Mouse (Mus musculus) heart, postnatal 0 days (tissue): ENCODE measurements around the gene Chst5. TPM values are rescaled to one million over a fixed set of nuclear protein-coding genes. Genes with fewer than 3 reads are reported as not detected.
A peak's percentile ranks its signal among the peaks of the same experiment; 100 is the strongest.

ENCODE experiments used
- ATAC-seq: fragments of 200-750 bp; cut with Nextera tagmentation; 2 replicates; pipeline ENCODE4 v1.8.0; 2017; ENCODE audit warnings: low read depth, moderate number of reproducible peaks, moderate library complexity; ENCODE audit not compliant: insufficient read depth
- DNase-seq: peaks from one replicate; pipeline ENCODE4 v3.0.0-alpha.2; 2016; ENCODE audit warnings: low spot score
- H3K27ac ChIP-seq: fragments of 300-500 bp; sonication (generic); 2 replicates; pipeline ENCODE4 v1.5.1; 2014; ENCODE audit warnings: low read depth, mild to moderate bottlenecking
- H3K27me3 ChIP-seq: fragments of 300-500 bp; sonication (generic); 2 replicates; pipeline ENCODE4 v1.6.1; 2014; ENCODE audit warnings: low read length, mixed read lengths; ENCODE audit not compliant: control insufficient read depth, insufficient read depth
- H3K36me3 ChIP-seq: fragments of 300-500 bp; sonication (generic); replicated peaks from 2 replicates; pipeline ENCODE4 v1.6.1; 2014; ENCODE audit warnings: low read length, mixed read lengths; ENCODE audit not compliant: control insufficient read depth, insufficient read depth
- H3K4me1 ChIP-seq: fragments of 300-500 bp; sonication (generic); 2 replicates; pipeline ENCODE4 v1.6.1; 2014; ENCODE audit warnings: antibody characterized with exemption; ENCODE audit not compliant: control insufficient read depth, insufficient read depth
- H3K4me2 ChIP-seq: fragments of 300-500 bp; sonication (generic); 2 replicates; pipeline ENCODE4 v1.6.1; 2014; ENCODE audit warnings: low read depth, mild to moderate bottlenecking, low read length, moderate library complexity
- H3K4me3 ChIP-seq: fragments of 300-500 bp; sonication (generic); 2 replicates; pipeline ENCODE4 v1.5.1; 2014; ENCODE audit warnings: low read depth, low read length
- H3K9ac ChIP-seq: fragments of 300-500 bp; sonication (generic); replicated peaks from 2 replicates; pipeline ENCODE4 v1.6.1; 2014; ENCODE audit warnings: low read depth, low read length, mixed read lengths
- H3K9me3 ChIP-seq: fragments of 300-500 bp; sonication (generic); replicated peaks from 2 replicates; pipeline ENCODE4 v1.6.1; 2016; ENCODE audit warnings: low read length; ENCODE audit not compliant: control insufficient read depth
- CTCF ChIP-seq: IDR thresholded peaks from 2 replicates; pipeline ENCODE4 v1.5.1; 2016; ENCODE audit warnings: antibody characterized with exemption, control low read depth, low read depth
- EP300 ChIP-seq: IDR thresholded peaks from 2 replicates; pipeline ENCODE4 v1.6.1; 2016; ENCODE audit warnings: antibody characterized with exemption, low read depth
- WGBS: fragments of 180-500 bp; shearing (Covaris S2); extraction: QIAGEN DNeasy Blood & Tissue Kit; methylation state at CpG from one replicate; pipeline ENCODE4 v1.1.7; 2014; 5-methylcytosine and 5-hydroxymethylcytosine counted together
- polyA plus RNA-seq: library from polyadenylated mRNA; unstranded; fragments of >200 nt; fragmentation: Nextera tagmentation; extraction: Ambion mirVana; gene quantifications from 2 replicates; pipeline ENCODE4 v1.2.1, GENCODE M21; 2015
- total RNA-seq: library from RNA; depleted of rRNA; stranded (reverse); fragments of >200 nt; gene quantifications from 2 replicates; pipeline ENCODE4 v1.2.3, GENCODE M21; 2014; ENCODE audit warnings: low replicate concordance

The Chst5 gene
- total and polyA plus RNA-seq, 2 experiments from 2014 or later, result not detected

GRCm38 (mm10) chr8:111923383-111923804 is 13.1 kb upstream of the Chst5 start:
- H3K36me3 ChIP-seq, result no peaks in the 10 kb centered on the region
- H3K4me2 ChIP-seq, result peak overlapping the region; percentile 37; the same call in 1 of the 2 replicates
- 18% methylated on average over 10 of the region's 10 CpGs for WGBS
- peak; percentile 76 for DNase-seq
- no peaks in the 10 kb centered on the region for H3K27me3 ChIP-seq
- H3K9me3 ChIP-seq, result no peaks in the 10 kb centered on the region
- ATAC-seq, result peak; percentile 63
- H3K27ac ChIP-seq, result no peak overlapping the region
- H3K4me3 ChIP-seq, result no peak overlapping the region
- no peak overlapping the region for H3K9ac ChIP-seq
- no peaks in the 10 kb centered on the region for H3K4me1 ChIP-seq
- TF ChIP-seq EP300 (no peak), CTCF (peak; percentile 59)

- no peak for TF ChIP-seq EP300
- no peak for TF ChIP-seq CTCF
Measured at GRCm38 (mm10) chr8:111920971-111921370, 10.7 kb upstream of the Chst5 start.

GRCm38 (mm10) chr8:111919663-111920062 is 9.4 kb upstream of the Chst5 start:
- DNase-seq (no peak), ATAC-seq (no peak)
- Histone ChIP-seq H3K27me3 (no peaks in the 10 kb centered on the region), H3K4me3 (no peak overlapping the region), H3K36me3 (no peaks in the 10 kb centered on the region), H3K9me3 (no peaks in the 10 kb centered on the region), H3K9ac (no peak overlapping the region), H3K27ac (no peak overlapping the region), H3K4me1 (no peaks in the 10 kb centered on the region), H3K4me2 (no peak overlapping the region)
- TF ChIP-seq CTCF (peak; percentile 20; the same call in 1 of the 2 replicates), EP300 (no peak)
- 83% methylated on average over 2 of the region's 2 CpGs for WGBS

More at GRCm38 (mm10) chr8:111920971-111921370, 10.7 kb upstream of the Chst5 start:
- Histone ChIP-seq H3K9ac (no peak overlapping the region), H3K27me3 (no peaks in the 10 kb centered on the region), H3K4me3 (no peak overlapping the region), H3K4me1 (no peaks in the 10 kb centered on the region), H3K4me2 (no peak overlapping the region), H3K27ac (no peak overlapping the region), H3K36me3 (no peaks in the 10 kb centered on the region), H3K9me3 (no peaks in the 10 kb centered on the region)
- ATAC-seq, result no peak
- DNase-seq, result no peak
- WGBS, result 69% methylated on average over 4 of the region's 4 CpGs

GRCm38 (mm10) chr8:111912860-111913432 is 2.7 kb upstream of the Chst5 start:
- H3K27ac ChIP-seq, result no peak overlapping the region
- no peak overlapping the region for H3K4me2 ChIP-seq
- 26% methylated on average over 12 of the region's 12 CpGs for WGBS
- no peaks in the 10 kb centered on the region for H3K4me1 ChIP-seq
- TF ChIP-seq CTCF (peak; percentile 31; the same call in 1 of the 2 replicates), EP300 (no peak)
- no peaks in the 10 kb centered on the region for H3K9me3 ChIP-seq
- no peak overlapping the region for H3K4me3 ChIP-seq
- ATAC-seq (no peak), DNase-seq (no peak)
- H3K36me3 ChIP-seq, result no peaks in the 10 kb centered on the region
- H3K9ac ChIP-seq, result no peak overlapping the region
- peaks cover 33% of the 10 kb centered on the region for H3K27me3 ChIP-seq

GRCm38 (mm10) chr8:111911572-111911971 is 1.3 kb upstream of the Chst5 start:
- DNase-seq (no peak), ATAC-seq (no peak)
- no peaks in the 10 kb centered on the region for H3K36me3 ChIP-seq
- no peaks in the 10 kb centered on the region for H3K9me3 ChIP-seq
- H3K4me3 ChIP-seq, result no peak overlapping the region
- no peak overlapping the region for H3K4me2 ChIP-seq
- H3K27ac ChIP-seq, result no peak overlapping the region
- H3K4me1 ChIP-seq, result no peaks in the 10 kb centered on the region
- peaks cover 33% of the 10 kb centered on the region for H3K27me3 ChIP-seq
- H3K9ac ChIP-seq, result no peak overlapping the region
- TF ChIP-seq EP300 (no peak), CTCF (no peak)
- 61% methylated on average over 7 of the region's 7 CpGs for WGBS
